Mouse (Mus musculus): Measurements from ENCODE around the gene Krtap17-1.

GRCm38 (mm10) chr11:99989881-99990405 lies 3.9 kb downstream of the Krtap17-1 start:
- TF ChIP-seq POLR2A (IDR thresholded peaks at IDR 0.05; ENCODE audit: insufficient read depth, low read depth, low read length) (no peak), CTCF (IDR thresholded peaks at IDR 0.05; ENCODE audit: insufficient read depth, low read depth, low read length) (no peak)

Data from olfactory bulb, adult 2 months (tissue).